Mouse (Mus musculus) left cerebral cortex, adult 11 months (tissue): Measurements from ENCODE around the gene Top1.
"Not testable (repeated sequence)": the region's sequence is repeated elsewhere in the genome, so short reads cannot be mapped to it uniquely, and the experiment has no call there.

Experiments
- DNase-seq: peaks from one replicate; pipeline ENCODE4 v3.0.0; 2022; ENCODE audit warnings: low spot score

The Top1 gene

GRCm38 (mm10) chr2:160630872-160631597 is 14.7 kb upstream of the Top1 start:
- DNase-seq = no peak

GRCm38 (mm10) chr2:160639911-160640717 is 5.6 kb upstream of the Top1 start:
- no peak for DNase-seq

- no peak for DNase-seq
Measured at GRCm38 (mm10) chr2:160641176-160641575, 4.5 kb upstream of the Top1 start.

GRCm38 (mm10) chr2:160646144-160646844 is 606 bp downstream of the Top1 start:
- no peak for DNase-seq

- DNase-seq = no peak
Measured at GRCm38 (mm10) chr2:160646845-160647178, 1.1 kb downstream of the Top1 start.

GRCm38 (mm10) chr2:160648097-160648496 is 2.4 kb downstream of the Top1 start:
- no peak for DNase-seq

GRCm38 (mm10) chr2:160649072-160649471 is 3.4 kb downstream of the Top1 start:
- DNase-seq = no peak

- no peak for DNase-seq
Measured at GRCm38 (mm10) chr2:160651165-160651564, 5.5 kb downstream of the Top1 start.

GRCm38 (mm10) chr2:160653218-160653617 is 7.5 kb downstream of the Top1 start:
- DNase-seq = no peak

GRCm38 (mm10) chr2:160655561-160655960 is 9.9 kb downstream of the Top1 start:
- DNase-seq = no peak

GRCm38 (mm10) chr2:160656234-160656633 is 10.5 kb downstream of the Top1 start:
- no peak for DNase-seq

GRCm38 (mm10) chr2:160657801-160658442 is 12.2 kb downstream of the Top1 start:
- DNase-seq = no peak

GRCm38 (mm10) chr2:160658811-160659210 is 13.1 kb downstream of the Top1 start:
- DNase-seq = no peak

- DNase-seq = no peak
Measured at GRCm38 (mm10) chr2:160664421-160664820, 18.7 kb downstream of the Top1 start.

GRCm38 (mm10) chr2:160664986-160665385 is 19.3 kb downstream of the Top1 start:
- not testable (repeated sequence) for DNase-seq

GRCm38 (mm10) chr2:160667259-160667658 is 21.6 kb downstream of the Top1 start:
- no peak for DNase-seq

GRCm38 (mm10) chr2:160700271-160700670 is 54.6 kb downstream of the Top1 start:
- no peak for DNase-seq

- no peak for DNase-seq
Measured at GRCm38 (mm10) chr2:160701603-160702002, 55.9 kb downstream of the Top1 start.

GRCm38 (mm10) chr2:160702824-160703223 is 57.1 kb downstream of the Top1 start:
- no peak for DNase-seq

- DNase-seq = no peak
Measured at GRCm38 (mm10) chr2:160707673-160708072, 62.0 kb downstream of the Top1 start.

GRCm38 (mm10) chr2:160715463-160716030 is 69.9 kb downstream of the Top1 start:
- no peak for DNase-seq

GRCm38 (mm10) chr2:160717269-160717668 is 71.6 kb downstream of the Top1 start:
- DNase-seq = no peak
